Mouse (Mus musculus) megakaryocyte, adult 5-6 weeks (primary cell): ENCODE results near the gene Col16a1. TPM values are rescaled to one million over a fixed set of nuclear protein-coding genes. Genes with fewer than 3 reads are reported as not detected.

Experiments
- ATAC-seq: 2 replicates; pipeline ENCODE4 v1.8.0; 2016; ENCODE audit warnings: mild to moderate bottlenecking, inconsistent platforms; ENCODE audit not compliant: poor library complexity, severe bottlenecking
- total RNA-seq, 2 experiments: library from RNA; stranded (forward) in 1 of 2; stranded (reverse) in 1 of 2; fragments of 153-499, 151-499 nt in 1 of 2; fragments of 221-1000, 200-1000 nt in 1 of 2; gene quantifications; 2 replicates each; pipeline versions ENCODE4 v1.2.3 to v1.2.4; 2015 to 2017

The Col16a1 gene
- total RNA-seq (2015) = not detected in 2 replicates
- total RNA-seq (2017) = not detected in 2 replicates

- ATAC-seq = no peak
Measured at GRCm38 (mm10) chr4:130047331-130048202, at the start of gene Col16a1. Gene Col16a1, plus strand, starts transcription at chr4:130047840.

- no peak for ATAC-seq
Measured at GRCm38 (mm10) chr4:129998124-129998523, 49.5 kb upstream of the Col16a1 start.

DNA sequence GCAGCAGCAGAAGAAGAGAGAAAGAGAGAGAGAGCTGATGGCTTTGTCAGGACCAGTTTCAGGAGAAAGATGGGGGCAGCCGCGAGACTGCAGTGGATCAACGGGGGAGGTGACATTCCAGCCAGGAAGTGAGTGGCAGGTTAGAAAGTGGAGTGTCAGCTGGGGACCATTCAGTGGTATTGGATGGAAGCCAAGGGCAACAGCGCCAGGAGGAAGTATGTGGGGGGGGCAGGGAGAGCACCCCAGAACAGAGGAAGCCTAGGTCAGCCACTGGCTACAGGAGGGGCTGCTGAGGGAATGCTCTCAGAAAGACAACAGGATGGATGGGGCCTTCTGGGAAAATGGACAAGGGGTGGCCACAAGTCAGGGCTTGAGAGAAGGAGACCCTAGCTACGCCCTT, 45.9 kb upstream of the Col16a1 start:
- ATAC-seq = 0 out of 2 replicates have a peak, but pooled peaks have one; percentile 40

- no peak for ATAC-seq
Measured at GRCm38 (mm10) chr4:130002157-130002556, 45.5 kb upstream of the Col16a1 start.

- no peak for ATAC-seq
Measured at GRCm38 (mm10) chr4:130005593-130005992, 42.0 kb upstream of the Col16a1 start.

DNA sequence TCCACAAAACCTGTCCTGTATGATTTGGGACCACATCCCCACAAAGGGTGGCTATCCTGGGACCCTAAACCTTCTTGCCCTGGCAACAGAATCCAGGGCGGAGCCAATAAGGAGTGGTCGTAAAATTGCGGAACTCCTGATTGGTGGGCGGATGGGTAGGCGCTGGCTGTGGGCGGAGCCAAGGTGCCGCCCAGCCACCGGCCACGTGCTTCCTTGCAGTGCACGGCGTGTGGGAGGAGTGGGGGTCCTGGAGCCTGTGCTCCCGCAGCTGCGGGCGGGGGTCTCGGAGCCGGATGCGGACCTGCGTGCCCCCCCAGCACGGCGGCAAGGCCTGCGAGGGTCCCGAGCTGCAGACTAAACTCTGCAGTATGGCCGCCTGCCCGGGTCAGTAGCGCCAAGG, 41.1 kb upstream of the Col16a1 start:
- ATAC-seq = 0 out of 2 replicates have a peak, but pooled peaks have one; percentile 21

DNA sequence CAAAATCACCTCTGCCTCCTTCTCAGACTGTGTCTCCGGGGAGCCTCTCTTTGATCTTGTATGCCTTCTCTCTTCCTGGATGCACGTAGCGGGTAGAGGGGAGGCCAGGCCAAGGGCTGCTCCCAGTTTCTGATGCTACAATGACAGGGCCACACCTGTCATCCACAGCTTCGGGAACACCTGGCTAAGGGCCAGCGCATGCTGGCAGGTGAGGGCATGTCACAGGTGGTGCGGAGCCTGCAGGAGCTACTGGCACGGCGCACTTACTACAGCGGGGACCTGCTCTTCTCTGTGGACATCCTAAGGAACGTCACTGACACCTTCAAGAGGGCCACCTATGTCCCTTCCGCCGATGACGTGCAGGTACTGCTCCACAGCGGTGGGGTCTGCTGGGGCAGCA, 38.6 kb upstream of the Col16a1 start:
- ATAC-seq = no peak

DNA sequence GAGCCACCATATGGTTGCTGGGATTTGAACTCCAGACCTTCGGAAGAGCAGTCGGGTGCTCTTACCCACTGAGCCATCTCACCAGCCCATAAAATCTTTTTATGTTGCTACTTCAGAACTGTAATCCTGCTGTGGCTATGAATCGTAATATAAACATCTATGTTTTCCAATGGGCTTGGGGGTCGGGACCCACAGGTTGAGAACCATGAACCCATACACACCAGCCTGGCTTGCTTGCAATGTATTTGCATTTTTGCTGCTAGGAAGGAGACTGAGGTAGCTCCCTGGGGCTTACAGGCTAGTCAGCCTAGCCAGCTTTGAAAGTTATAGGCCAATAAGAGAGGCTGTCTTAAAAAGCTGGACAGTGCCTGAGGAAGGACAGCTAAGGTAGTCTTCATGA, 36.9 kb upstream of the Col16a1 start:
- ATAC-seq = no peak

GRCm38 (mm10) chr4:130012234-130012633, 35.4 kb upstream of the Col16a1 start:
- ATAC-seq = no peak

DNA sequence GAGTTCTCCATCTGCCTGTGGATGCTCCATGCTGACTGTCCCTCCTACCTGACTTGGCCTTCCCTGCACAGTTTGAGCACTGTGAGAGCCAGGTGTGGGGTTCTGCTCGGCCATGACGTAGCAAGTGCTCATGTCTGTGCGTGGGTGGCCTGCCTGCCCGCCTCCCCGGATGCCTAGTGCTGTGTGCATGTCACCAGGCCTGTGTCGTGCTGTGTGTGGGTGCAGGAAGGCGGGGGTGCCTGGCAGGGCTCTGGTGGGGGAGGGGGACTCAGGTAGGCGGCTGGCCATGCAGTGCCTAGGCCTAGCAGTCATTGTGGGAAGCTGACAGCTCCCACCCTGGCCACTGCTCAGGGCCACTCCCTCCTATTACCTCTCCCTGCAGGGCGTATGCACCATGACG, 34.5 kb upstream of the Col16a1 start:
- no peak for ATAC-seq

- no peak for ATAC-seq
Measured at GRCm38 (mm10) chr4:130016010-130016409, 31.6 kb upstream of the Col16a1 start.

DNA sequence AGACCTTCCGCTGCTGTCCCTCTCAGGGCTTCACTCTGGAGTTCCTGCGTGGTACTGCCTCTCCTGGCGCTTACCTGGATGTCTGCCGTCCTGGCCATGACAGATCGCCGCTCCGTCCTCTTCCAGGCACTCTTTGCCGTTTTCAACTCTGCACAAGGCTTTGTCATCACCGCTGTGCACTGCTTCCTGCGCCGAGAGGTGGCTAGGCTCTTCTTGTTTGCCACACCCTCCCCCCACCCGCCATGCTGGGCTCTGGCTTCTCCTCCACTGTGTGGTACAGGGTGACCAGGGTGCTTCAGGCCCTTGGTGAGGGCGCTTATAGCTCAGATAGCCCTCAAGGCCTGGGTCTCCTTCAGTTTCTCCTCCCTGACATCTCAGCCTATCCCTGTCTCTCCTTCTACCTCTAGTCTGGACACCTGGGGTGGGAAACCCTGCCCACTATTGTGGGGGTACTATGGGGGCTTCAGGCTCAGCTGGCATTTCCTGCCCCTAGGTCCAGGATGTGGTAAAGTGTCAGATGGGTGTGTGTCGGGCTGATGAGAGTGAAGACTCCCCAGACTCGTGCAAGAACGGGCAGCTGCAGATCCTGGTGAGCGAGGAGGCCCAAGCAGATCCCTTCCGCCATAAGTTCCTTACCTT, 30.5 kb upstream of the Col16a1 start:
- peak; percentile 30; the same call in 1 of the 2 replicates for ATAC-seq

GRCm38 (mm10) chr4:130022952-130023351, 24.7 kb upstream of the Col16a1 start:
- no peak for ATAC-seq

DNA sequence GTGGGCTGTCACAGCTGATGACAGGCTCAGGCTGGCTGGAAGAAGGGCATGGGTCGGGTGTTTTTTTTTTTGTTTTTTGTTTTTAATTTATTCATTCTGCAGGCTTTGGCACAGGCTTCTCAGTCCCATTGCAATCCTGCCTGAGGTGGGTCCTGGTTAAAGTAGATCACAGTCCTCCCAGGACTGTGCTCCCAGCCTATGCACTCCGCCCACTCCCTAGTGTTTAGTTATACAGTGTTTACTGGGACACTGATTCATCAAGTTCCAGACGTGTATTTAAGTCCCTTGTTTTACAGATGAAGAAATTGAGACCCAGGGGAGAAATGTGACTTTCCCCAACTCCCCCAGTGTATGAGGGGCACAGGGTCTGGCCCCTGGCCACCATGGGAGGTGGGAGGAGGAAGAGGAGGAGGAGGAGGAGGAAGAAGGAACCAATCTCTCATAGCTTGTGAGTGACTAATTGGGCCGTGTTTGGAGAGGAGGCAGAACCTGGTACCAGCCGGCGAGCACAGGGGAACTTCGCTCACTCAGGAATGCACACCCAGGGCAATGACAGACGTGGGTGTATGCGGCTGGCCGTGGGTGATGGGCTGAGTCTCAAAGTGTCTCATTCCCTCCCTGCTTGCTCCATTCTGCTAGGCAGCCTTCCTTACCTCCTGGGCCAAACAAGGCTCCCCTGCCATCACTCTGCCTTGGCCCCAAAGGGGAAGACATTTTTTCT, 24.0 kb upstream of the Col16a1 start:
- no peak for ATAC-seq

- no peak for ATAC-seq
Measured at GRCm38 (mm10) chr4:130025544-130025943, 22.1 kb upstream of the Col16a1 start.

GRCm38 (mm10) chr4:130031146-130031545, 16.5 kb upstream of the Col16a1 start:
- no peak for ATAC-seq

DNA sequence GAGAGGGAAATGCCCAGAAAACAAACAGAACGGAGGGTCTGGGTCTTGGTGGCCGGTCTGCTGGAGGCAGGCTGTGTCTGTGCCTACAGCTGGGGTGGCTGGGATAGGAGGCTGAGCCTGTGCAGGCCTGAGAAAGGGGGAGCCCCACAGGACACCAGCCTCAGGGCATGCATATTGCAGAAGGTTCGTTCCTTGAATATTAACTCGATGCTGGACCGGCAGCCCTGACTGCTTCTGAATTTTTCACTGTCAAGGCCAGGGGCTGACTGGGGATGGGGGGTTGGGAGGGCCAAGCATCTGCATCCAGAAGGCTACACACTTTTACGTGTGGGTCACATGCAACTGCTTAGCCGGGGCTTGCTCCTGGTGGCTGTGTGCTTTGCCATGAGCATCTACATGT, 14.1 kb upstream of the Col16a1 start:
- ATAC-seq = no peak

GRCm38 (mm10) chr4:130036112-130036511, 11.5 kb upstream of the Col16a1 start:
- 0 out of 2 replicates have a peak, but pooled peaks have one; percentile 51 for ATAC-seq

DNA sequence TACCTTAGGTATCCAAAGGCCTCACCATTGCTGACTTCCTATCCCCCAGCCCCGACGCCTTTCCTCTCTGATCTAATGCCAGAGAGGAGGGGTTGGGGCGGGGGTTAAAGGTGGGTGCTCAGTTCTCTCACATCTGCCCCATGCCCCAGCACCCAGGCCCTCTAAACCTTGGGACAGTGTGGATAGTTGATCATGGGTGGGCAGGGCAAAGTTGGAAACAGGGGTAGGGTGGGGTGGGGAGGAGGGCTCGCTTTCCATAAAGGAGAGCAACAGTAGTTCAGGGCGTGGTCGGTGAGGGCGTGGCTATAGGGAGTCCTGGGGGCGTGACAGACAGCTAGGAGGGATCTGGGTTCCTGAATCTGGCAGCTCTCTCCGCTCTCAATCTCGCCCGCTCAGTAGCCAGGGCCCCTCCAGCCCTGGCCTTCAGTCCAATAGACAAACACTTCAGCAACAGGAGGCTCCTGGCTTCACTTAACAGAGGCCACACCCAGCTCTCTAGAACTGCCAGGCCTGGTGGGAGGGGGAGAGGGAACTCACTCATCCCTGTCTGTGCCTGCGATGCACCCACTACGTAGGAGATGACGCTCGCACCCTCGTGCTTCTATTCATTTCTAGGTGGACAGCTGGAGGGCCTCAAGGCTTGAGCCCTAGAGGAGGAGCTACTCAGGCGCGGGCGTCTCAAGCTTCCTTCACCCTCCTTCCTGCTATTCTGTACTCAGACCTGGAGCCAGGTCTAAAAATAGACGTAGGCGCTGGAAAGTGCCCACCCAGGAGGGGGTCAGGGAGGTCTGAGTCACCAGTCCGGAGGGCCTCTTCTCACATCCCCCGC, 10.9 kb upstream of the Col16a1 start:
- no peak for ATAC-seq

DNA sequence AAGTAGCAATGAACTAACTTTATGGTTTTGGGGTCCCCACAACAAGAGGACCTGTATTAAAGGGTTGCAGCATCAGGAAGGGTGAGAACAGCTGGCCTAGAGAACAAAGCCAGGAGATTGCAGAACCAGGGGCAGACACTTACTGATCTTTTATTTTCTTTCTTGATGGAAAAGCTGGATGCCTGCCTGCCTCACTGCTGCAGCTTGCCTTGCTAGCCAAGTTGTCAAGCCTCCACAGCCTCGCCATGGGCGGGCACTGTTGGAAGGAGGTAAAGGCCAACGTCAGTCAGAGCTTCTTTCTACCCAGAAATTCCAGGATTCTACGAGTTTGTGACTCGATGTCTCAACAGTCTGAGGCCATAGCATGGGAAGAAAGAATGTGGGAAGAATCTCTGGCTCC, 8.3 kb upstream of the Col16a1 start:
- ATAC-seq = no peak
